Mouse (Mus musculus): ENCODE results near the gene Napsa.
A peak's percentile ranks its signal among the peaks of the same experiment; 100 is the strongest.

Napsa gene

DNA sequence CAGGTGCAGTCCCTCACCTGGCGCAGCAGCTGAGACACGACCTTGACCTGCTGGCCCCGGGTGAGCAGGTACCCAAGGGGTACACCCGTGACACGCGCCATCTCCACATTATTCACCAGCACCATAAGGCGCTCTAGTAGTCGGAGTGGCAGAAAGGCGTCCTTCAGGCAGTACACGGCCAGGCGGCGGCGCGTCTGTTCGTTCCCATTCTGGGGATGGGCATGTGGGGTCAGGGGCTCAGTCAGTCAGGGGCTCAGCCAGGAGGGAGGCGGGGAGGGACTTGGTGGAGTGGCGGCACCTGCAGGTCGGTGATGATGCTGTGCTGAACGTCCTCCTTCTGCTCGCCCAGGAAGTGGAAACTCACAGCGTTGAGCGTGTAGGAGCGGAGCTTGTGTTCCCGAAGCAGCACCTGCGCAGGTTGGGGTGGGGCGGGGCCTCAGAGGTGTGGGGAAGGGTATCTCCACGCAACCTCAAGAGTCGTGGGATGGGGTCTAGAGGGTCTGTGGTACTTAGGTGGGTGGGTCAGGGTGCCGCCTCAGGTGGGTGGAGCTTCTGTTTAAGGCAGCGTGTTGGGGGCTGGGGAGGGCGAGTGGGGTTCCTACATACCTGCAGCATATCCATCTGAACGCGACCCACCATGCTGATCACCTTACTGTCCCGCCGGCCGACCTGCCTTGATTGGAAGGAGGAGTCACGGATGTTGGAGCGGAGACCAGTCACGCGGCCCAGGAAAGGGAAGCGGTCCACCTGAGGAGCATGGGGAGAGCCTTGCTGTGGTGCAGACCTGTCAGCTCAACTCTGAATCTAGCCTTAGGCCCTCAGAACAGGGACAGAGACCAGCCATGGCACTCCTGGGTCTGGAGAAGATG is 33.2 kb upstream of the Napsa start:
- no peak for DNase-seq (ENCODE audit: low spot score in 2 of 2)

DNA sequence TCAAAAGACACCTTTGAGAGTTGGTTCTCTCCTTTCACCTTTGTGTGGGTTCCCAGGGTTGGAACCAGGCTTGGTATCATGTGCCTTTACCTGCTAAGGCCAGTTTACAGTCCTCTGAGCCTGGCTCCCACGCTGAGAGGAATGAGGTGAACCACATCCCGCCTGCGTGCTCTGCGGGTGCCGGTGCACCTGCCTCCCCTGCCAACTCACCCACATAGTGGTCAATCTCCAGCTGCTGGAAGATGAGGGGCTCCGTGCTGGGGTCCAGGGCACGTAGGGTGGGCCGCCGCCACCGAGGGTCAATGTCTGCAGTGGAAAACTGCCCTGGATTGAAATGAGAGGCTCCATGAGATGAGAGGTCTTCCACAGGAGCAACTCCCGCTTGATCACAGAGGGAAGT is 29.6 kb upstream of the Napsa start:
- DNase-seq (ENCODE audit: low spot score in 2 of 2): no peak

DNA sequence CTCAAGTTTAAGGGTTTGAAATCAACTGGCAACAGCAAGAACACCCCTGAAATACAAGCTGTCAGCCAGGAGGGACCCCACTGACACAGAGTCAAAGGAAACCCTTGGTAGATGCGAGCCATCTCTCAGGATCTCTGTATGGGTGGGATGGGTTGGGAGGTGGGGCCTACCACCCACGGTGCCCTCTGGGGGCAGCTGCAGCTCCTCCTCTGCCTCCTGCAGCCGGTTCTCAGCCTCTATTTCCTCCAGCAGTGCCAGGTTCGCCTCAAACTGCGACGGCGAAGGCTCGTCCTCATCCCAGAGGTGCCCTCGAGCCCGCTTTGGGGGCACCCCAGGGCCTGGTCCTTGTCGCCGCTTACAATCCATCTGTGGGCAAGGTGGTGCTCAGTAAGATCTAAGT is 29.1 kb upstream of the Napsa start:
- DNase-seq (ENCODE audit: low spot score in 2 of 2): no peak

DNA sequence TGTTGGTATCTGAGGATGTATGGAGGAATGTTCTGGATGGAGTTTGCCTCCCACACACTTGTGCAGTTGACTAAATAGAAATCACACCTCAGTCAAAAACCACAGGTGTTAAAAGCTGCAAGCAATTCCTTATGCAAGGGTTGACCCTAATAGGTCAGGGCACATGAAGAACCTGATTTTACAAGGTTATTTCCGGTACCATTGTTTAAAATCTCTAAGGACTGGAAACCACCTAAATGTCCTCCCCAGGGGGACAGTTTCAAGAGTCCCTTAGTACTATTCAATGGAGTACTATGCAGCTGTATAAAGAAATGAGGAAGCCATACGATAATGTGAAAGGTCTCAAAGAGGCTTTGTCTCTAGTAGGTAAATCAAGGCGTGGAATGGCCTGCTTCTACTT is 25.9 kb upstream of the Napsa start:
- DNase-seq (ENCODE audit: low spot score in 2 of 2): no peak

DNA sequence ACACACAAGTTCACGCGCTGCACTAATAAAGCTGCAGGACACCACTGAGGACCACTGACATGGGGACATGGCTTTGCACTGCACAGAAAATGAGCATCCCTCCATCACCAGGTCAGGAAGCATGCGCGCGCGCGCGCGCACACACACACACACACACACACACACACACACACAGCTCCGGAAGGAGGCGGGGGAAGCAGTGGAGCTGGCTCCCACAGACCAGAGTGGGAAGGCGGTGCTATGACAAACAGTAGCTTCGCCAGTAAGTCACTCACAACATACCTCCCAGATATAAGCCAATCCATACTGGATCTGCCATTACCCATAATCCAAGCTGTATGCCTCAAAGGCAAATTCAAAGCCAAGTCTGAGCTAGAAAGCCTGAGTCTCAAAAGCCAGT is 25.1 kb upstream of the Napsa start:
- DNase-seq (ENCODE audit: low spot score in 2 of 2): no peak

DNA sequence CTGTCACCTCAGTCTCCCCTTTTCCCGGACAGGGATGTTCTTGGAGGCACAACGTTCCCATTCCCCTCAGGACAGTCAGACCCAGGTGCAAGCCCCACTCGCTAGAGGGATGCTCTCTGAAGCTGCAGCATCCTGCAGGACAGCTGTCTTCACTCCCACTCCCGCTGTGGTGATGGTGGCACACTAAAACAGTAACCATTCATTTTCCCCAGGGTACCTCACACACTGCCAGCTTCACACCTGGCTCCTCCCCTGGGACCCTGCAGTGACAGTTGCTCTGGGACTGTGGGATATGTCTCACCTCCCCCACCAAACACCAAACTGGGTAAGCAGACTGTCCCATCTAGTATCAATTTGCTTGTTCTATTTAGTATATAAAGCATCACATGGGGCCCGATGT is 24.5 kb upstream of the Napsa start:
- no peak for DNase-seq (ENCODE audit: low spot score in 2 of 2)

DNA sequence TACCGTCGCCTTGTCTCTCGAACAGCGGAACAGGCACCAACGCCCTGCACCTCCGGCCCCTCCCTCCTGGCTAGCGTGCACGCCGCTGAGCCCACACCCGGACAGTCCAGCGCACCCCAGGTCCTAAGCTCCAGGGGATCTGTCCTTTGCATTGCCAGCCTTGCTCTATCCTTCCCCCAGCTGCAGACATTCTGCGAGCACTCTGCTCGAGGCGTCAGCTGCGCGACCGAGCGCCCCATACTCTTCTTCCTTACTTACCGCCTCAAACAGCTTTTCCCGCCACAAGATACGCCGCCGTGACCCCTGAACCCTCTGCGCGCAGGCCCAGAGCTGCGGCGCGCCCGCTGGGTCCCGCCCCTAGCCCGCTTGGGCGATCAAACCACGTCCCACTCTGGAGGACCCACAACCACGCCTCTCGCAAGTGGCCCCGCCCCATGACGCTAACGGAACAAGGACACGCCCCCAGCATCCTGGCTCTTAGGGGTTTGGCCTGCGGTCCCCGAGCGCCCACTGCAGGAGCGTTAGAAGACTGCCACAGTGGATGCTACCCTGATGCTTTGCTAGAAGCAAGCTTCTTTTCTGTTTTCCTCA is 23.6 kb upstream of the Napsa start, which contains the start of gene Pold1:
Gene Pold1 (minus strand): TSS at position 353 of the 591 bp plus-strand sequence.
- DNase-seq (ENCODE audit: low spot score in 2 of 2): peak; percentile 99

DNA sequence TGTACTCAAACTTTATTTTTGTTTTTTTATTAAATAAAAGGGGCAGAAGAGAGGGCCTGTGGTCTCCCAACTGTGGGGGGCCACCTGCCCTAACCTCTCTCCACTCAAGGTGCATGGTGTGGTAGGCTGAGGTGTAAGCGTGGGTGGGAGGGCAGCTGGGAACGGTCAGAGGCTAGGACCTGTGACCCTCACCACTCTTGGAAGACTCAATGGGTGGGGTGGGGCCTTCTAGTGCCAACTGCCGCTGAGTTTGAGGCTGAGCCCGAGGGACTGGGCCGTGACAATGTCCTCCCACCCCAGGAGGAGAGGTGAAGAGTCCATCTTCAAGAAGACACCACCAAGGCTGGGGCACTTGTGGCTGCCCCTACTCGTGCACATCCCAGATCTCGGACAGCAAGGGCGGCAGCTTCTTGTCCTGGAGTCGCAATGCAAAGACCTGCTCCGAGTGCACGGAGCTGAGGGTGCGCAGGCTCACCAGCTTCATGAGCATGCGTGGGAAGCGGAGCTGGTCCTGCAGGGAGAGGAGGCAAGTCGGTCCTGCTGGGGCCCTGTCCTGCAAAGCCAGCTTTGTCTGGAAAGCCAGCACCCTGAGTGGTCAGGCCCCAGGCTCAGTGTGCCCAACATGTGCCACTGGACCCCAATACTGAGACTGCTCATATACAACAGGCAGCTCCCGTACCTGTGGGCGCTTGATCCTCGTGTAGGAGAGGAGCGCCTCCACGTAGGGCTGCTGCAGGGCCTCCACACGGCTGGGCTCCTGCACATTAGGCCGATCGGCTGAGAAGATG is 22.4 kb upstream of the Napsa start:
- no peak for DNase-seq (ENCODE audit: low spot score in 2 of 2)

DNA sequence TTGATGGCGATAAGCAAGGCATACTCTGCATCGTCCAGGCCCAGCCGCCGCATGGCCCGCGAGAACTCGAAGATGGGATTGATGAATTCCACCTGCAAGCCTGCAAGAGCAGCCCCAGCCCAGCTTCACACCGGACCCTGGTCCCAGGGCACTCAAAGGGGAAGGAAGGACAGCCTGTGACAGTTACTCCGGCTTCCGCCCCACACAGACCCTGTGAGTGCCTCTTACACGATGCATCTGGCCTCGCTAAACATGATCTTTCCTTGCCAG is 21.8 kb upstream of the Napsa start:
- DNase-seq (ENCODE audit: low spot score in 2 of 2): no peak

DNA sequence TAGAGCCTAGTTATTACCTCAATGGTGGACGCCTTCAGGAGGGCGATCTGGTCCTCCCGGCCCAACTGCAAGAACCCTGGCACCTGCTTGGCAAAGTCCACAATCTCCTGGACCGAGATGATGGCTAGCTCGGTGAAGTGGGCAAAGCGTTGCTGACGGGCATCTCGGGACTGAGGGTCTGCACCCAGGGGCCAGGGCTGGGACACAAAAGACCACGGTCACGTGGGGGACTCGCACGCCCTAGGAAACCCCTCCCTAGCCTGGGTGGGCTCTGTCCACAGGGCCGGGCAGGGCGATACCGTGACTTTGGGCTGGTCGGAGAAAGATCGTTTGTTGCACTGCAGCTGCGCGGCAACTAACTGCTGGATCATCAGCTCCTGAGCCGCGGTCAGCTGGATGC is 20.9 kb upstream of the Napsa start:
- no peak for DNase-seq (ENCODE audit: low spot score in 2 of 2)

DNA sequence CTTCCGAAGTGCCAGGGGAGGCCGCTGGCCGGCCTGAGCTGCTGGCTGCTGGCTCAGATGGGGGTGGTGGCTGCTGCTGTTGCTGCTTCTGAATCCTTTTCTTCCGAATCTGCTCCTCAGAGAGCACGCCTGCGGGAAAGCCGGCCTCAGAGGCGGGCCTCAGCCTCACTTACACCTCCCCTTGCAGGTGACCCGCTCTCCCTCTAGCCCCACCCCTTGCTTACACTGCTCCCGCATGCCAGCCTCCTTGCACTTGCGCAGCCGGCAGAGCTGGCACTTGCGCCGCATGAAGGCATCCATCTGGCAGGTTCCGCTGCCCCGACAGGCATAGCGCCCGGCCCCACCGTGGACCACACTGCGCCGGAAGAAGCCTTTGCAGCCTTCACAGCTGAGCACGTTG is 20.4 kb upstream of the Napsa start:
- no peak for DNase-seq (ENCODE audit: low spot score in 2 of 2)

DNA sequence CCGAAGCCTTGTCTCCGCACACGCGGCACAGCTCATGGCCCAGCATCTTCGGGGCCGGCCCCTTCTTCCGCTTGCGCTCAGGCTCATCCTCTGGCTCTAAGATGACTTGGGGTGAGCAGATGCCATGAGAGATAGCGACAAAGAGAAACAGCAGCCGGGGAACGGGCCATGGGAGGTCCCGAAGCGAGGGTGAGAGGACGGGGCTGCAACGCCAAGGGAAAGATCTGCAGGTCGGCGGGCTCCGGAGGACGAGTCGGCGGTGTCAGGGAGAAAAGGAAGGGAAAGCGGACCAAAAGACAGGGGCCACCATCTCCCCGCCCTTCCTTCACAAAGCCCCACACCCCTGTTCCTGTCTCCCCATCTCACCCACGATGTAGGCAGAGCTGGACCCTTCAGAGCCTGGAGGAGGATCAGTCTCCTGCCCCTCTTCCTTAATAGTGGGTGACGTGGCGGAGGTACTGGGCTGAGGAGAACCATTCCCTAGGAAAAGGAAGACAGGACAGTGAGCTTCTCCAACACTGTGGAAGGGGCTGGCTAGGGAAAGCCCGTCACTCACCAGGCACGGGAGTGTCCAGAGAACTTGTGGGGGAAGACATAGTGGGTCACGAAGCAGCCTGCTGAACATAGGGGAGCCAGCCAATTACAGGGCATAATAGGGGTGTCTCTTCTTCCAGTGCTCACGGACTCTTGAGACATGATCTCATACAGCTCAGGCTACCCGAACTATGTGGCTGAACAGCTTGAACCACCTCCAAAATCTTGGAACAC is 19.9 kb upstream of the Napsa start:
- no peak for DNase-seq (ENCODE audit: low spot score in 2 of 2)

DNA sequence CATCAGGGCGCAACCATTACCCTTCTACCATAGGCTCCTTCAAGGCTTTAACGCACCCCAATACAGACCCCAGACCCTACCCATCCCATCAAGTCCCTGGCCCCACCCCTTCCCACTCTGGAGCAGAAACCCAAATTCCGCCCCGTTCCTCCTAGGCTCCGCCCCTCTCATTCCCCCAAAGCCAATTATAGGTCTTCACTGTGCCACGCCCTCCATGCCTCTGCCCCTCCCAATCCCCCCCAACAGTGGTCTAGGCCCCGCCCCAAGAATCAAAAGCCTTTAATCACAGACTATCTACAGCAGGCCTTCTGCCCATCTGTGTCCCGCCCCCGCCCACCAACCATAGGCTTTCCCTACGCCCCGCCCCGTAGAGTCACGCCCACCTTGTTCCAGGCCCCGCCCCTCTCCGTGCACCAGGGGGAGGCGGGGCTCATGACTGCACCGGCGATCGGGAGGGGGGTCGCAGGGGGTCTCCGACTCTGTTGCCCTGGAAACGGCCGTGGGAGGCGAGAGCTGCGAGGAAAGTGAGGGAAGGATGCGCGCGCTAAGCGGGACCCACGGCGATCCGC is 18.9 kb upstream of the Napsa start:
- DNase-seq (ENCODE audit: low spot score in 2 of 2): peak; percentile 65 to 76

DNA sequence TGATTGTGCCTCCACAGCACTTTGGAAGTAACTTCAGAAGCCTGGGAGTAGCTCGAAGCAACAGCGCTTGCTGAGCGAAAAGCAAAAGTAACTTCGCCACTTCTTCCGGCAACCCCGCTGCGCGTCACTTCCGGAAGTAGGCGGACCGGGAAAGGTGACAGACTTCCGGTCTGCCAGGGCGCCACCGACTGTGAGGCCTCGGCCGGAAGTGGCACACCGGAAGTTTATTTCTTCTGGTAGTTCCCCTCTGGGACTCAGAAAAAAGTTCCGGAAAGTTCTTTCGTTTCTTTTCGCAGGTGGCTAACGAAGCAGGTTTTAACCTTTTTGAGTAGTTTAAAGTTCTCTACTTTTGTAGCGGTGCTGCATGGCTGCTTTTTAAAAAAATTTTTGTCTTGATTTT is 18.4 kb upstream of the Napsa start, which contains the start of gene Nr1h2:
Gene Nr1h2 (minus strand): TSS at position 126 of the 400 bp plus-strand sequence.
- peak; percentile 91 to 93 for DNase-seq (ENCODE audit: low spot score in 2 of 2)

DNA sequence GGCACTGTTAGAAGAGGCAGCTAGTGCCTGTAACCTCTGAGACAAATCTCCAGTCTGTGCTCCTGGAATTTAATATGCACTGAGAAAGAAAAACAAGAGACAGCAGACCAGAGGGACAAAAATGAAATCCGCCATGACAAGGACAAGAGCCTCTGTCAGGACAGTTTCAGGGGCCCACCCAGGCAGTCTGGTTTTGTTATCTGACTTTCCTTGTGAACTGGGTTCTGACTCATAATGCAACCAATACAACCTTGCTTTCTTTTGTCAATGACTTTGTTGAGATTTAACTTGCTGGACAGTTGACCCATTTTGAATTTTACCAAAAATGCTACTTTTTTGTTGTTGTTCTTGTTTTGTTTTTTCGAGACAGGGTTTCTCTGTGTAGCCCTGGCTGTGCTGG is 14.6 kb upstream of the Napsa start:
- no peak for DNase-seq (ENCODE audit: low spot score in 2 of 2)

DNA sequence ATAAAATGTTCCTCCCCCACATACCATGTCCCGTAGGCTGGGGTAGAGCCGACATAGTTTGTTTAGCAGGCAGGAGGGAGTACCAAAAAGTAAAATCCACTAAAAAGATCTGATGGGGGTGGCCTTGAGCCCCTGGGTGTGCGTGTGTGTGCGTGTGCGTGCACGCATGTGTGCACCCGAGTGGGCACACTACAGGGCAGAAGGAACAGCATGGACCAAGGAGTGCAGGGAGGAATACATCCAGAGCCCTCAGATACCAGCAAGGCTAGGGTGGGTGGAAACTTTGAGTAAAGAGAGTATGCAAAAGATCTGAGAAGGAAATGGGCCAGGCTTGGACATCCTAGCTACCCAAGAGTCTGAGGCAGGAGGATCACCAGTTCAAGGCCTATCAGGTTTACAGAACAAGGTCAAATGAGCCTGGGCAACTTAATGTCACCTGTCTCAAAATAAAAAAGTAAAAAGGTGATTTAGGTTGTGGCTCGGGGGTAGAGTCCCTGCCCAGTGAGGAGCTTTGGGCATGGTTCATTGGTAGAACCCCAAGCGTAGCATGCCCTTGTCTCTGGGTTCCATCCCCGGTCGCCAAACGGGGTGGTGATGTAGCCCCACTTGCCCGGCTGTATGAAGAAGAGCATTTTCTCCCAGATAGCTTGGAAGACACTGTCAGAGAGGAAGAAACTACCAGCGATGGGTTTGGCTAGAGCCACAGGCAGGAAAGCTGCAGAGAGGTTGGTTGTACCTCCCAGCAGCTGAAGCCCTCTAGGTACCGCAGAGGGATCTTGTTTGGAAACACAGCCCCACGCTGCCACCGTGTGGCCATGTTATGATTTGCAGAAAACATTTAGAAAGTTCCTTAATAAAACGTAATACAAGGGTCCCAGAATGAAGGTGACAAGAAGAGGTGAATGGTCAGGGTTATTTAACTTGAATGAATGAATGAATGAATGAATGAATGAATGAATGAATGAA is 11.5 kb upstream of the Napsa start:
- peak in 1 of 2 experiments; percentile 76 for DNase-seq (ENCODE audit: low spot score in 2 of 2)

DNA sequence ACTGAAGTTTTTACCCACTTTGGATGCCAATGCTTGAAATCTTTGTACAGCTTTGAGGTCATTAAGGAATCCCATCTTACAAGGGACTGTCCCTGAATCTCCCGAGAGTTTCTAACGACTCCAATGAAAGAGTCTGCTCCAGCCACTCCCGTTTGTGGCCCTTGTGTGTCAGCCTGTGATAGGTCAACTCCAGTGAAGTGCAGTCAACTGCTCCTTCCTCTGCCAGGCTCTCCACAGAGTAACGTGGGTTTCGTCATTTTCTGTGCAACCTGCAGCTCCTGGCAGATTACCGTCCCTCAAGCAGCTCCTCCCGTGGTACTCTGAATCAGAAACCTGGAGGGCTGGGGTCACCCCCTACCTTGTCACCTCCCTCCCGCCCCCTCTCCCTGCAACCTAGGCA is 8.9 kb upstream of the Napsa start:
- DNase-seq (ENCODE audit: low spot score in 2 of 2): no peak

DNA sequence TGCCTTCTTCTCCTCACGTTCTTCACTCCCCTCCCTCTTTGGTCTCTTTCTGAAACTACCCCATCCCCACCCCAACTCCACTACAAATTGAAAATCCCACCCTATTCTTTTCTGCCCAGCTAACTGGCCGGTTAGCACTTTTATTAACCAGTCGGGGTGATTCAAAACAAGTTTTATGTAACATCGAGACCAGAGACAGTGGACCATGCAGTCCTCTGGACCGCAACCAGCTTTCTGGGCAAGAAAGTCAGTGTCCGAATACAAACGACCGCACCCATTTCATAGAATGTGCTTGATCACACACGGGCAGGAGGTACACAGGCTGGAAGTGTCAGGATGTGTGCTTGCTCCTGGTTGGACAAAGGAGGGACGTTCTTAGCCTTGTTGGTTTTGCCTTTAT is 7.7 kb upstream of the Napsa start:
- no peak for DNase-seq (ENCODE audit: low spot score in 2 of 2)

DNA sequence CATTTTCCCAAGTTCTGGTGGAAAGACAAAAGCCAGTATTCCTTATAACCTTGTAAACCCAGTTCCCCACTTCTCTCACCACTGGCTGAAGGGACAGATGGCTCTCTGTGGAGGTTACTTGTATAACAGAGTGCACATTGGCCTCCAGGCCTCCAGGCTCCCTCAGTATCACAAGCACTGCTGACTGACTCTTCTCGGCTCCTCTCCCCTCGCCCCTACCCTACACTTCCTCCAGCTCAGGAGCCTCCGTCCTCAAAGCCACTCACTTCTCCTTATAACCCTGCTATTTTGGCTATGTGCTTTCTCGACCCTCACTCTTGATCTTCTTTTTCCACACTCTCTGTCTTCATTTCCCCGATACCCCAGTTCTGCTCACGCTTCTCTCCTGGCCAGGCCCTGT is 6.8 kb upstream of the Napsa start:
- DNase-seq (ENCODE audit: low spot score in 2 of 2): no peak

DNA sequence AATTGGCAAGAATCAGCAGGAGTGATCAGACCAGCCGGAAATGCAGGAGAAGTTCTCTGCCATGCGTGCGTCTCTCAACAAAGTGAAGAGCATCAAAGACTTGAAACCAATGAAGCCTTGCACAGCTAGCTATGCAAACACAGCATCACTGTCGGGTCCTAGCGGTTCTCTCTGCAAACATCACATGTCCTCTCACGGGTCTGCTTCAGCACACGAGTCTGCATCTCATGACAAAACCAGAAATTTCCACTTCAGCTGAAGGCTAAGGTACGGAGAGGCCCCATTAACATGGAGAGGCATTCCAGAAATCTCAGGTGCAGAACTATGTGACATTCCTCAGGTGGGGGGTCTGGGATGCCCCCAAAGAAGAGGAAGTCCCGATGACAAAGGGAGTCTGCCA is 3.4 kb upstream of the Napsa start:
- DNase-seq (ENCODE audit: low spot score in 2 of 2): no peak

DNA sequence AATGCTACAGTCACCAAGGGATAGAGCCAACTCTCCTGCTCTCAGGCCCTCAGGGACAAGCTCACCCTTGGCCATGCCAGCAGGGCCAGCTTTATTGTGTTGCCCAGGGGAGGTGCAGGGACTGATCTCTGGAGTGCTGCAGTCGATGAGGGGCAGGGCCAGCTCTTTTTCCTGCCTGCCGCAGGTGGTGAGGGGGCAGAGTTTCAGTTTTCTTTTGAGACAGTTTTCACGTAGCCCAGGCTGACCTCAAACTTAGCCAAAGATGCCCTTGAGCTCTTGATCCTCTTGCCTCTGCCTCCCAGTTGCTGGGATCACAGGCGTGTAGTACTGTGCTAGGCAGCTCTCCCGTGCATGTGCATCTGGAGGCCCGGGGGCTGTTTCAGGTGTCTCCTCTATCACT is 1.2 kb upstream of the Napsa start:
- no peak for DNase-seq (ENCODE audit: low spot score in 2 of 2)
